Mouse (Mus musculus) heart, embryonic 14.5 days (tissue): ENCODE data around the gene Irgm2. TPM values are rescaled to one million over a fixed set of nuclear protein-coding genes. Genes with fewer than 3 reads are reported as not detected.

Experiments used
- ATAC-seq: fragments of 200-750 bp; cut with Nextera tagmentation; 2 replicates; pipeline ENCODE4 v1.8.0; 2017; ENCODE audit warnings: low read depth, moderate TSS enrichment; ENCODE audit not compliant: insufficient number of reproducible peaks, insufficient read depth, low FRiP score
- H3K27ac ChIP-seq, 2 experiments: fragments of 200-500 bp in 1 of 2; fragments of 300-500 bp in 1 of 2; sonication (generic) in 1 of 2; replicated peaks in 1 of 2; 2 replicates each; pipeline ENCODE4 v1.5.1; 2012 to 2014; ENCODE audit warnings: low read depth in 2 of 2, low read length in 2 of 2, control low read depth in 1 of 2, mild to moderate bottlenecking in 1 of 2, mixed read lengths in 1 of 2; ENCODE audit not compliant: control insufficient read depth in 1 of 2, insufficient read depth in 1 of 2
- H3K27me3 ChIP-seq: fragments of 300-500 bp; sonication (generic); 2 replicates; pipeline ENCODE4 v1.6.1; 2014; ENCODE audit warnings: mild to moderate bottlenecking, low read length, control low read depth; ENCODE audit not compliant: control insufficient read depth, insufficient read depth
- H3K36me3 ChIP-seq: fragments of 300-500 bp; sonication (generic); 2 replicates; pipeline ENCODE4 v1.6.1; 2014; ENCODE audit warnings: mild to moderate bottlenecking, control low read depth, low read length, mixed read lengths; ENCODE audit not compliant: control insufficient read depth, insufficient read depth
- H3K4me1 ChIP-seq, 2 experiments: fragments of 200-500 bp in 1 of 2; fragments of 300-500 bp in 1 of 2; sonication (generic) in 1 of 2; 2 replicates each; pipeline ENCODE4 v1.6.1; 2012 to 2014; ENCODE audit warnings: low read length in 2 of 2, control low read depth in 1 of 2, mixed read lengths in 1 of 2; ENCODE audit not compliant: control insufficient read depth in 2 of 2, insufficient read depth in 2 of 2
- H3K4me2 ChIP-seq: fragments of 300-500 bp; sonication (generic); 2 replicates; pipeline ENCODE4 v1.6.1; 2014; ENCODE audit warnings: mild to moderate bottlenecking, low read length
- H3K4me3 ChIP-seq, 2 experiments: fragments of 200-500 bp in 1 of 2; fragments of 300-500 bp in 1 of 2; sonication (generic) in 1 of 2; 2 replicates each; pipeline ENCODE4 v1.5.1; 2012 to 2014; ENCODE audit warnings: low read length in 2 of 2, mild to moderate bottlenecking in 2 of 2, control low read depth in 1 of 2, low read depth in 1 of 2, moderate library complexity in 1 of 2; ENCODE audit not compliant: control insufficient read depth in 1 of 2, insufficient read depth in 1 of 2
- H3K9ac ChIP-seq: fragments of 300-500 bp; sonication (generic); 2 replicates; pipeline ENCODE4 v1.6.1; 2014; ENCODE audit warnings: mild to moderate bottlenecking, low read length
- H3K9me3 ChIP-seq: fragments of 300-500 bp; sonication (generic); 2 replicates; pipeline ENCODE4 v1.6.1; 2016; ENCODE audit warnings: low read length, control low read depth; ENCODE audit not compliant: control insufficient read depth
- WGBS: fragments of 180-500 bp; shearing (Covaris S2); extraction: QIAGEN DNeasy Blood & Tissue Kit; methylation state at CpG from one replicate; pipeline ENCODE4 v1.1.7; 2014; 5-methylcytosine and 5-hydroxymethylcytosine counted together
- polyA plus RNA-seq: library from polyadenylated mRNA; unstranded; fragments of >200 nt; fragmentation: Nextera tagmentation; extraction: Ambion mirVana; gene quantifications from 2 replicates; pipeline ENCODE4 v1.2.1, GENCODE M21; 2014

The Irgm2 gene
- polyA plus RNA-seq, 1 experiment from 2014 or later: 4.3 TPM

DNA sequence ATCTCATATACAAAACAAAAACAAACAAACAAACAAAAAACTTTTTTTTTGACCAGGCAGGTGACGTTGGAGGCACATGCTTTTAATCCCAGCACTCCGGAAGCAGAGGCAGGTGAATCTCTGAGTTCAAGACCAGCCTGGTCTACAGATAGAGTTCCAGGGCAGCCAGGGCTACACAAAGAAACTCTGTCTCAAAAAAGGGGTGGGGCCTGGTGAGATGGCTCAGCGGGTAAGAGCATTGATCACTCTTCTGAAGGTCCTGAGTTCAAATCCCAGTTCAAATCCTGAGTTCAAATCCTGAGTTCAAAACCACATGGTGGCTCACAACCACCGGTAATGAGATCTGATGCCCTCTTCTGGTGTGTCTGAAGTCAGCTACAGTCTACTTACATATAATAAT lies 62.4 kb downstream of the Irgm2 start:
- no peak for ATAC-seq
- H3K9ac ChIP-seq: no peak overlapping the region
- no peak overlapping the region for H3K27ac ChIP-seq
- 78% methylated on average over 4 of the region's 4 CpGs for WGBS
- no peak overlapping the region for H3K4me2 ChIP-seq
- H3K4me1 ChIP-seq: no peaks in the 10 kb centered on the region
- no peaks in the 10 kb centered on the region for H3K9me3 ChIP-seq
- no peaks in the 10 kb centered on the region for H3K27me3 ChIP-seq
- no peak overlapping the region for H3K4me3 ChIP-seq
- no peaks in the 10 kb centered on the region for H3K36me3 ChIP-seq

- H3K9ac ChIP-seq: no peak overlapping the region
- H3K4me2 ChIP-seq: no peak overlapping the region
- H3K27me3 ChIP-seq: no peaks in the 10 kb centered on the region
- no peaks in the 10 kb centered on the region for H3K4me1 ChIP-seq
- no peaks in the 10 kb centered on the region for H3K36me3 ChIP-seq
- H3K4me3 ChIP-seq: no peak overlapping the region
- ATAC-seq: no peak
- no peaks in the 10 kb centered on the region for H3K9me3 ChIP-seq
- 93% methylated on average over 3 of the region's 3 CpGs for WGBS
- no peak overlapping the region for H3K27ac ChIP-seq
These were observed 62.9 kb downstream of the Irgm2 start for GRCm38 (mm10) chr11:58262336-58262735.

DNA sequence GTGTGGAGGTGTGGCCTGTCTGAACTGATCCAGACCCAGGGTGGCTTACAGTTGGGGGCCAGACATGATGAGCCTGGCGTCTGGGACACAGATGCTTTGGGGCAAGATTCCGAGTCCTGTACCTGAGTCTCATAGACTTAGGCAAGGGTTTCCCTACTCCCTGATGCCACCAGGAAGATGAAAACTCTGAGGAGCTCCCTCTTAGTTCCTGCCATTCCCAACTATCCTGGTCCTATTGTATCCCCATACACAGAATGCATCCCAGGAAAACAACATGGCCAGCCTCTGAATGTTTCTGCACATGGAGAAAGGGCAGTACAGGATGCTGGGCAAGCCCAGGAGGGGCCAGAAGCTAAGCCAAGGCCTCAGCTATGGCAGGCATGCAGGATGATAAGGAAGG lies 64.1 kb downstream of the Irgm2 start:
- WGBS: 54% methylated on average over 2 of the region's 2 CpGs
- H3K27me3 ChIP-seq: no peaks in the 10 kb centered on the region
- ATAC-seq: no peak
- no peaks in the 10 kb centered on the region for H3K4me1 ChIP-seq
- H3K36me3 ChIP-seq: no peaks in the 10 kb centered on the region
- no peak overlapping the region for H3K4me2 ChIP-seq
- H3K27ac ChIP-seq: no peak overlapping the region
- H3K4me3 ChIP-seq: no peak overlapping the region
- H3K9ac ChIP-seq: no peak overlapping the region
- no peaks in the 10 kb centered on the region for H3K9me3 ChIP-seq

DNA sequence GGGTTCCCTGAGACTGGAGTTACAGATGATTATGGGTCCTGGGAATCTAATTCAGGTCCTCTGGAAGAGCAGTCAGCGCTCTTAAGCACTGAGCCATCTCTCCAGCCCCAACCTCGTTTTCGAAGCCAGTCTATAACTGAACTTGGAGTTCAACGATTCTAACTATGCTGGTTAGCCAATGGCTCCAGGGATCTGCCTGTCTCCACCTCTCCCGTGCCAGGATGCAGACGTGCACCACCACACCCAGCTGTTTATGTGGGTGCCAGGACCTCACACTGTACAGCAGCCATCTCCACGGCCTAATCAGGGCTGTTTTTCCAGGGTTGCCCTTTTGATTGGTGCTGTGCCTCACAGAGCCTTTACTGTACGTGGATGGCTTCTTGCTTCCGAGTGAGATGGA lies 65.1 kb downstream of the Irgm2 start:
- Histone ChIP-seq H3K36me3 (no peaks in the 10 kb centered on the region), H3K4me1 (no peaks in the 10 kb centered on the region), H3K9me3 (no peaks in the 10 kb centered on the region), H3K9ac (no peak overlapping the region), H3K27me3 (no peaks in the 10 kb centered on the region), H3K27ac (no peak overlapping the region), H3K4me2 (no peak overlapping the region), H3K4me3 (no peak overlapping the region)
- ATAC-seq: no peak
- 81% methylated on average over 9 of the region's 9 CpGs for WGBS

GRCm38 (mm10) chr11:58268285-58268684 lies 68.9 kb downstream of the Irgm2 start:
- no peaks in the 10 kb centered on the region for H3K27me3 ChIP-seq
- H3K4me1 ChIP-seq: no peaks in the 10 kb centered on the region
- H3K9me3 ChIP-seq: no peaks in the 10 kb centered on the region
- H3K36me3 ChIP-seq: no peaks in the 10 kb centered on the region
- H3K9ac ChIP-seq: no peak overlapping the region
- WGBS: 79% methylated on average over 3 of the region's 3 CpGs
- no peak overlapping the region for H3K4me3 ChIP-seq
- no peak overlapping the region for H3K4me2 ChIP-seq
- no peak overlapping the region for H3K27ac ChIP-seq
- no peak for ATAC-seq

Other genes starting within 250 kb of the Irgm2 start
- gene Larp1, start 190.6 kb upstream of the Irgm2 start, polyA plus RNA-seq: 17.8 and 18.4 TPM in 2 replicates
- gene Gm12248, start 106.5 kb upstream of the Irgm2 start, polyA plus RNA-seq: not detected in 2 replicates
- 76.4 and 77.7 TPM in 2 replicates for gene Cnot8, start 95.5 kb upstream of the Irgm2 start, polyA plus RNA-seq
- 13.3 and 14.1 TPM in 2 replicates for gene Gemin5, start 31.1 kb upstream of the Irgm2 start, polyA plus RNA-seq
- gene Mrpl22, start 28.0 kb upstream of the Irgm2 start, polyA plus RNA-seq: 107 and 116 TPM in 2 replicates
- gene Igtp, start 62 bp upstream of the Irgm2 start, polyA plus RNA-seq: 6.2 and 7.9 TPM in 2 replicates
- not detected in 2 replicates for gene 4930438A08Rik, start 75.2 kb downstream of the Irgm2 start, polyA plus RNA-seq
- 6.9 and 7.6 TPM in 2 replicates for gene Zfp692, start 107.5 kb downstream of the Irgm2 start, polyA plus RNA-seq
- gene Zfp672, start 130.7 kb downstream of the Irgm2 start, polyA plus RNA-seq: 33.9 and 38.4 TPM in 2 replicates
- 19.2 and 19.5 TPM in 2 replicates for gene Sh3bp5l, start 131.1 kb downstream of the Irgm2 start, polyA plus RNA-seq
- gene Lypd8, start 179.4 kb downstream of the Irgm2 start, polyA plus RNA-seq: not detected in 2 replicates
- gene 1810065E05Rik, start 221.5 kb downstream of the Irgm2 start, polyA plus RNA-seq: not detected in 2 replicates
- gene Gm12253, start 232.9 kb downstream of the Irgm2 start, polyA plus RNA-seq: not detected in 2 replicates